Mouse (Mus musculus): ENCODE results near the gene Ofcc1. TPM values are rescaled to one million over a fixed set of nuclear protein-coding genes. Genes with fewer than 3 reads are reported as not detected.

Ofcc1 gene
- polyA plus RNA-seq, 2 experiments: 0.08 TPM; not detected in 1

GRCm38 (mm10) chr13:40366762-40367161 lies 5.5 kb upstream of the Ofcc1 start:
- H3K9me3 ChIP-seq (ENCODE audit: control insufficient read depth, low read length): no peaks in the 10 kb centered on the region
- H3K4me2 ChIP-seq (replicated peaks; ENCODE audit: low read depth, low read length, severe bottlenecking): no peak overlapping the region
- H3K4me1 ChIP-seq (ENCODE audit: control insufficient read depth, insufficient read depth, low read length): no peaks in the 10 kb centered on the region
- ATAC-seq (ENCODE audit: low FRiP score, low read depth): no peak
- H3K27ac ChIP-seq (replicated peaks; ENCODE audit: low read depth, low read length): no peak overlapping the region
- H3K9ac ChIP-seq (ENCODE audit: low read depth, low read length, severe bottlenecking): no peak overlapping the region
- no peak overlapping the region for H3K4me3 ChIP-seq (replicated peaks; ENCODE audit: low read length)
- TF ChIP-seq POLR2A (IDR thresholded peaks at IDR 0.05; ENCODE audit: borderline replicate concordance, extremely low read depth, insufficient read depth, insufficient read length): no peak
- WGBS: 79% methylated on average over 11 of the region's 11 CpGs
- no peak for DNase-seq (ENCODE audit: low spot score)
- no peaks in the 10 kb centered on the region for H3K36me3 ChIP-seq (ENCODE audit: control insufficient read depth, insufficient read depth, low read length)
- no peaks in the 10 kb centered on the region for H3K27me3 ChIP-seq (ENCODE audit: control insufficient read depth, insufficient read depth, low read length)

GRCm38 (mm10) chr13:40364855-40365254 lies 3.6 kb upstream of the Ofcc1 start:
- ATAC-seq (ENCODE audit: low FRiP score, low read depth): peak; percentile 72; the same call in 1 of the 2 replicates
- no peak overlapping the region for H3K4me3 ChIP-seq (replicated peaks; ENCODE audit: low read length)
- H3K9ac ChIP-seq (ENCODE audit: low read depth, low read length, severe bottlenecking): no peak overlapping the region
- 48% methylated on average over 4 of the region's 4 CpGs for WGBS
- no peaks in the 10 kb centered on the region for H3K9me3 ChIP-seq (ENCODE audit: control insufficient read depth, low read length)
- no peak for TF ChIP-seq POLR2A (IDR thresholded peaks at IDR 0.05; ENCODE audit: borderline replicate concordance, extremely low read depth, insufficient read depth, insufficient read length)
- H3K27me3 ChIP-seq (ENCODE audit: control insufficient read depth, insufficient read depth, low read length): no peaks in the 10 kb centered on the region
- no peak overlapping the region for H3K4me2 ChIP-seq (replicated peaks; ENCODE audit: low read depth, low read length, severe bottlenecking)
- DNase-seq (ENCODE audit: low spot score): peak; percentile 9
- H3K36me3 ChIP-seq (ENCODE audit: control insufficient read depth, insufficient read depth, low read length): no peaks in the 10 kb centered on the region
- no peak overlapping the region for H3K27ac ChIP-seq (replicated peaks; ENCODE audit: low read depth, low read length)
- H3K4me1 ChIP-seq (ENCODE audit: control insufficient read depth, insufficient read depth, low read length): 0 out of 2 replicates have a peak, but pooled peaks cover 6% of the 10 kb centered on the region

GRCm38 (mm10) chr13:40360692-40361091 lies 558 bp downstream of the Ofcc1 start:
- 23% methylated on average over 4 of the region's 4 CpGs for WGBS

GRCm38 (mm10) chr13:40347045-40347444 lies 14.2 kb downstream of the Ofcc1 start:
- no peaks in the 10 kb centered on the region for H3K9me3 ChIP-seq (ENCODE audit: control insufficient read depth, low read length)
- DNase-seq (ENCODE audit: low spot score) (no peak), ATAC-seq (ENCODE audit: low FRiP score, low read depth) (no peak)
- TF ChIP-seq POLR2A (IDR thresholded peaks at IDR 0.05; ENCODE audit: borderline replicate concordance, extremely low read depth, insufficient read depth, insufficient read length): no peak
- WGBS: 100% methylated on average over 2 of the region's 2 CpGs
- no peak overlapping the region for H3K9ac ChIP-seq (ENCODE audit: low read depth, low read length, severe bottlenecking)
- H3K4me3 ChIP-seq (replicated peaks; ENCODE audit: low read length): no peak overlapping the region
- no peaks in the 10 kb centered on the region for H3K36me3 ChIP-seq (ENCODE audit: control insufficient read depth, insufficient read depth, low read length)
- H3K4me1 ChIP-seq (ENCODE audit: control insufficient read depth, insufficient read depth, low read length): no peaks in the 10 kb centered on the region
- H3K27ac ChIP-seq (replicated peaks; ENCODE audit: low read depth, low read length): no peak overlapping the region
- H3K27me3 ChIP-seq (ENCODE audit: control insufficient read depth, insufficient read depth, low read length): no peaks in the 10 kb centered on the region
- H3K4me2 ChIP-seq (replicated peaks; ENCODE audit: low read depth, low read length, severe bottlenecking): no peak overlapping the region

More at GRCm38 (mm10) chr13:40360692-40361091, 558 bp downstream of the Ofcc1 start:
- Histone ChIP-seq H3K27me3 (ENCODE audit: control insufficient read depth, insufficient read depth, low read length) (no peaks in the 10 kb centered on the region), H3K9ac (ENCODE audit: low read depth, low read length, severe bottlenecking) (no peak overlapping the region), H3K9me3 (ENCODE audit: control insufficient read depth, low read length) (no peaks in the 10 kb centered on the region), H3K4me2 (replicated peaks; ENCODE audit: low read depth, low read length, severe bottlenecking) (no peak overlapping the region), H3K4me1 (ENCODE audit: control insufficient read depth, insufficient read depth, low read length) (0 out of 2 replicates have a peak, but pooled peaks cover 6% of the 10 kb centered on the region), H3K27ac (replicated peaks; ENCODE audit: low read depth, low read length) (no peak overlapping the region), H3K4me3 (replicated peaks; ENCODE audit: low read length) (no peak overlapping the region), H3K36me3 (ENCODE audit: control insufficient read depth, insufficient read depth, low read length) (no peaks in the 10 kb centered on the region)
- ATAC-seq (ENCODE audit: low FRiP score, low read depth): no peak
- DNase-seq (ENCODE audit: low spot score): no peak
- no peak for TF ChIP-seq POLR2A (IDR thresholded peaks at IDR 0.05; ENCODE audit: borderline replicate concordance, extremely low read depth, insufficient read depth, insufficient read length)

GRCm38 (mm10) chr13:40323301-40323700 lies 37.9 kb downstream of the Ofcc1 start:
- Histone ChIP-seq H3K27me3 (ENCODE audit: control insufficient read depth, insufficient read depth, low read length) (no peaks in the 10 kb centered on the region), H3K4me2 (replicated peaks; ENCODE audit: low read depth, low read length, severe bottlenecking) (no peak overlapping the region), H3K27ac (replicated peaks; ENCODE audit: low read depth, low read length) (no peak overlapping the region), H3K9ac (ENCODE audit: low read depth, low read length, severe bottlenecking) (no peak overlapping the region), H3K4me3 (replicated peaks; ENCODE audit: low read length) (no peak overlapping the region), H3K9me3 (ENCODE audit: control insufficient read depth, low read length) (no peaks in the 10 kb centered on the region), H3K4me1 (ENCODE audit: control insufficient read depth, insufficient read depth, low read length) (no peaks in the 10 kb centered on the region), H3K36me3 (ENCODE audit: control insufficient read depth, insufficient read depth, low read length) (no peaks in the 10 kb centered on the region)
- no peak for ATAC-seq (ENCODE audit: low FRiP score, low read depth)
- WGBS: 72% methylated on average over 5 of the region's 5 CpGs
- DNase-seq (ENCODE audit: low spot score): no peak
- TF ChIP-seq POLR2A (IDR thresholded peaks at IDR 0.05; ENCODE audit: borderline replicate concordance, extremely low read depth, insufficient read depth, insufficient read length): no peak
